Mouse (Mus musculus): ENCODE data around the gene Atp6v0e. TPM values are rescaled to one million over a fixed set of nuclear protein-coding genes. Genes with fewer than 3 reads are reported as not detected.

The Atp6v0e gene
- polyA plus RNA-seq, 1 experiment from 2014 or later: 255 TPM

DNA sequence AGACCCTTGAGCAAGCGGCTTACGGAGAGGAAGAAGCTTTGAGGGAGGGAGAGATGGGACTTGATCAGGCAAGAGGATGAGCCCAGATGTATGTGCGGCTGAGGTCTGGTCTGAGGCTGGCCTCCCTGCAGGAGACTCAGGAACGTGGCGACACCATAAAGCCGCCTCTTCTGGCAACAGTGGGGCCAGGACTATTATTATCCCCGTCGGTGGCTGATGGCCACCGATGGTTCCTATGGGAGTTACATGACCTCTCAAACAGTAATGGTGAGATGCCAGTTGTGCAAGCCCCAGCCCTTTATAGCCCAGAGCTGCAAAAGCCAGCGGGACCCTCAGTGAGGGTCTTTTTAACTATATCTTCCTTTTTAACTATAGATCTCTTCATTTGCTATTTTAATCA lies 38.0 kb upstream of the Atp6v0e start:
- no peak for ATAC-seq (ENCODE audit: insufficient number of reproducible peaks, low FRiP score, low TSS enrichment, low read depth)
- Histone ChIP-seq H3K27ac (replicated peaks) (no peak overlapping the region), H3K4me1 (peaks cover 8% of the 10 kb centered on the region), H3K4me2 (replicated peaks) (no peak overlapping the region), H3K4me3 (replicated peaks) (no peak overlapping the region), H3K36me3 (peaks cover 65% of the 10 kb centered on the region), H3K9ac (no peak overlapping the region), H3K27me3 (no peaks in the 10 kb centered on the region), H3K9me3 (replicated peaks) (no peaks in the 10 kb centered on the region)
- 84% methylated on average over 10 of the region's 10 CpGs for WGBS

DNA sequence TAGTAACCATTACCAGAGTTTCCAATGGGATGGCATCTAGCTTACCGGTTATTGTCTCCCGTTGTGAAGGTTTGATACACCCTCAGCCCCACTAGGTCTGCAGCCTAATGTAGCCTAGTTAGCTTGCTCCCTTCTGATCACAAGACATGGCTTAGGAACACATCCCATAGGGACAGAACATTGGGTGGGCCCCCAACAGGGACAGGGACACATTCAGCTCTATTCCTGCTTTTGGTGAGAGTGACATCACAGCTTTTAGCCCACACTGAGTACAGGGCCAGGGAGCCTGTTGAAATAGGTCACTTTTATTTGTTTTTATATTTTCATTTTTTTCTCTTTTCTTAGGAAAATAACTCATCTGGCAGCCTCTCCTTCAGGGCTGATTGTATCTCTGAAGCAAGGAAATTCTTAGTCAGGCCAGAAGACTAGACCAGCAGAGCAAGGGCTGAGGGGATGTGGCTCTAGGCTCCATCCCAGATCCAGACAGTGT lies 37.5 kb upstream of the Atp6v0e start:
- H3K27ac ChIP-seq (replicated peaks): no peak overlapping the region
- H3K27me3 ChIP-seq: no peaks in the 10 kb centered on the region
- peaks cover 69% of the 10 kb centered on the region for H3K36me3 ChIP-seq
- no peak for ATAC-seq (ENCODE audit: insufficient number of reproducible peaks, low FRiP score, low TSS enrichment, low read depth)
- 95% methylated on average over 2 of the region's 2 CpGs for WGBS
- H3K9me3 ChIP-seq (replicated peaks): no peaks in the 10 kb centered on the region
- peaks cover 8% of the 10 kb centered on the region for H3K4me1 ChIP-seq
- H3K4me2 ChIP-seq (replicated peaks): no peak overlapping the region
- no peak overlapping the region for H3K9ac ChIP-seq
- no peak overlapping the region for H3K4me3 ChIP-seq (replicated peaks)

DNA sequence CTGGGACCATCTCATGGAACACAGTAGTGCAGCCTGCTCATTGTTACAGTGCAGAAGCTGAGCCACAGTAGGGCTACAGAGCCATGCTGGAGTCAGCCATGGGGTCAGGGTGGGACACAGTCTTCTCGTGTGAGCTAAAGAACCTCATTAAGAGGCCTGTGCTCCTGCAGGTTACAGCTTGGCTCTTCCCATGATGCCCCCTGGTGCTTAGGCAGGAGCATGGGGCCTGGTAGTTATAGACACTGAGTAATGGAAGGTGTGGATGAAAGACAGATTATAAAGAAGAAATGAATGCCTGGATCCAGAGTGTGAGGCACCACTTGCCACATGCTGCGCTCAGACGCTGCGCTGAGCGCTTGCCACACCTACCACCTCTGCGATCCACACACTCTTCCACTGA lies 34.6 kb upstream of the Atp6v0e start:
- WGBS: 87% methylated on average over 6 of the region's 6 CpGs
- no peak for ATAC-seq (ENCODE audit: insufficient number of reproducible peaks, low FRiP score, low TSS enrichment, low read depth)
- Histone ChIP-seq H3K36me3 (peaks cover 77% of the 10 kb centered on the region), H3K4me1 (no peaks in the 10 kb centered on the region), H3K4me2 (replicated peaks) (no peak overlapping the region), H3K4me3 (replicated peaks) (no peak overlapping the region), H3K27ac (replicated peaks) (no peak overlapping the region), H3K27me3 (no peaks in the 10 kb centered on the region), H3K9me3 (replicated peaks) (no peaks in the 10 kb centered on the region), H3K9ac (no peak overlapping the region)

DNA sequence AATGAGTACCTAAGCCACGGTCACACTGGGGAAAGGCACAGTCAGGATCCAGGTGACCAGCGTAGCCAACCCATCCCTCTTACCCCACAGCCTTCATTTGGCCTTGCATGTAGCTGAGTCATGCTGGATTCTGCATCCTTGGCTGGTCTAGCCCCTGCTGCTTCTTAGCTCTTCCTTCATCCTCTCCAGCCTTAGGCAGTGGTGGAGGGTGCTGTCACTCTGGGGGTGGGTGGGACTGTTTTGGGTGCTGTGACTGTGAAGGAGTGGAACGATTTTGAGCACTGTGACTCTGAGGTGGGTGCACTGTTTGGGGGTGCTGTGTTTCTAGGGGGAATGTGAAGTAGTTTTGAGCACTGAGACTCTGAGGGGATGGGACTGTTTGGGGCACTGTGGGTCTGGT lies 34.1 kb upstream of the Atp6v0e start:
- no peak overlapping the region for H3K9ac ChIP-seq
- no peak for ATAC-seq (ENCODE audit: insufficient number of reproducible peaks, low FRiP score, low TSS enrichment, low read depth)
- H3K9me3 ChIP-seq (replicated peaks): no peaks in the 10 kb centered on the region
- H3K27ac ChIP-seq (replicated peaks): no peak overlapping the region
- H3K27me3 ChIP-seq: no peaks in the 10 kb centered on the region
- no peaks in the 10 kb centered on the region for H3K4me1 ChIP-seq
- H3K36me3 ChIP-seq: peaks cover 75% of the 10 kb centered on the region
- H3K4me3 ChIP-seq (replicated peaks): no peak overlapping the region
- WGBS: 87% methylated on average over 3 of the region's 3 CpGs
- H3K4me2 ChIP-seq (replicated peaks): no peak overlapping the region

DNA sequence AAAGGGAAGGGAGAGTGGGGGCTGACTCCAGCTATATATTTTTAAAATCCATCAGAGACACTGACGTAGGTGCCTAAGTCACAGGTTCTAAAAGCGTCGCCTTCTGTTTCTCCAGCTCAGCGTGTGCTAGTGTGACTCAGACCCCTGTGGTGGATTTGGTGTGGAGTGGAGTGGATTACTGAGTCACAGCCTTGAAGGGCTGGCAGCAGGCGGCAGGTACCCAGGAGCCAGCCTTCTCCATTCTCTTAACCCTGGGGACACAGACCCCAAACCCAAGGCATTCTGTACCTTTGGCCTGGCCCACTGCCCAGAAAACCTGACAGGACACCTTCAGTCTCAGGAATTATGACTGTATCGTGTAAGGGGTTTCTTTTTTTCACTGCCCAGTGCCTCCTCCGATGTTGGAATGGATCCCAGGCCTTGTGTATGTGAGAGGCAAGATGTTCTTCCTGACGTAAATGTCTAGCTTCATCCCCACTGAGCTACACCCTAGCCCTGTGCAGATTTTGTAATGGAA lies 31.2 kb upstream of the Atp6v0e start:
- Histone ChIP-seq H3K27me3 (no peaks in the 10 kb centered on the region), H3K4me1 (no peaks in the 10 kb centered on the region), H3K4me3 (replicated peaks) (no peak overlapping the region), H3K4me2 (replicated peaks) (no peak overlapping the region), H3K9me3 (replicated peaks) (no peaks in the 10 kb centered on the region), H3K36me3 (peaks cover 72% of the 10 kb centered on the region), H3K9ac (no peak overlapping the region), H3K27ac (replicated peaks) (no peak overlapping the region)
- no peak for ATAC-seq (ENCODE audit: insufficient number of reproducible peaks, low FRiP score, low TSS enrichment, low read depth)
- WGBS: 82% methylated on average over 8 of the region's 8 CpGs

DNA sequence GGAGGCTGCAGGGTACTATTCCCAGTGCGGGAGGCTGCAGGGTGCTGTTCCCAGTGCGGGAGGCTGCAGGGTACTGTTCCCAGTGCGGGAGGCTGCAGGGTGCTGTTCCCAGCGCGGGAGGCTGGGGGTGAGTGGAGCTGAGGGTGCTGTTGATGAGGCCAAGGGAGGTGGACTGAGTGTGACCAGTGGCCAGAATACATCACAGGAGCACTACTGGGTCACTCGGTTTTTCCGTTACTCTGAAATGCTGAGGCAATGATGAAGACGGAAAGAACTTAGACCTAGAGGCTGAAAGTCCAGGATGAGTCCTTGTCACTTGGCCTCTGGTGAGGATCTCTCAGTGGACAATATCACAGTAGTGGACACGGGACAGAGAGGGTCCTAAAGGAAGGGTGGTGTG lies 29.8 kb upstream of the Atp6v0e start:
- Histone ChIP-seq H3K9me3 (replicated peaks) (no peaks in the 10 kb centered on the region), H3K4me1 (no peaks in the 10 kb centered on the region), H3K9ac (no peak overlapping the region), H3K27ac (replicated peaks) (no peak overlapping the region), H3K4me3 (replicated peaks) (no peak overlapping the region), H3K27me3 (no peaks in the 10 kb centered on the region), H3K36me3 (peaks cover 62% of the 10 kb centered on the region), H3K4me2 (replicated peaks) (no peak overlapping the region)
- 95% methylated on average over 9 of the region's 9 CpGs for WGBS
- no peak for ATAC-seq (ENCODE audit: insufficient number of reproducible peaks, low FRiP score, low TSS enrichment, low read depth)

DNA sequence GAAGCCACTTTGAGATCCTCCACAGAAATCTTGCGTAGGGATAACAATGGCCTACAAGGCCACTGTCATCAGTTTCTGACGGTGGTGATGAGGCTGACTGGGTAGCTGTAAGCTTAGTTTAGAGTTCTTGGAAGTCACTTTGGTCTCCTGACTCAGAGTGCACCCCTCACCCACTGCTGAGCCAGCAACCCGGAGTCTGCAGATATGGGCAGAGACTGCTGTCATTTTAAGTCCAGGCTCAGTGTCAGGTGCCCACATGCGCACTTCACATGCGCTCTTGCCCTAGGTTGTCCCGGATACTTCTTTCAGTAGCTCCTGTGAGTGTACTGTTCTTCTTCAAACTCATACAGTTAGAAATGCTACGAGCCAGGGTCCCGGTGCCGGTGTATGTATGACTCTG lies 29.1 kb upstream of the Atp6v0e start:
- no peak for ATAC-seq (ENCODE audit: insufficient number of reproducible peaks, low FRiP score, low TSS enrichment, low read depth)
- 91% methylated on average over 9 of the region's 9 CpGs for WGBS
- Histone ChIP-seq H3K4me3 (replicated peaks) (no peak overlapping the region), H3K9me3 (replicated peaks) (no peaks in the 10 kb centered on the region), H3K9ac (no peak overlapping the region), H3K27ac (replicated peaks) (no peak overlapping the region), H3K36me3 (peaks cover 62% of the 10 kb centered on the region), H3K4me1 (no peaks in the 10 kb centered on the region), H3K4me2 (replicated peaks) (no peak overlapping the region), H3K27me3 (no peaks in the 10 kb centered on the region)

DNA sequence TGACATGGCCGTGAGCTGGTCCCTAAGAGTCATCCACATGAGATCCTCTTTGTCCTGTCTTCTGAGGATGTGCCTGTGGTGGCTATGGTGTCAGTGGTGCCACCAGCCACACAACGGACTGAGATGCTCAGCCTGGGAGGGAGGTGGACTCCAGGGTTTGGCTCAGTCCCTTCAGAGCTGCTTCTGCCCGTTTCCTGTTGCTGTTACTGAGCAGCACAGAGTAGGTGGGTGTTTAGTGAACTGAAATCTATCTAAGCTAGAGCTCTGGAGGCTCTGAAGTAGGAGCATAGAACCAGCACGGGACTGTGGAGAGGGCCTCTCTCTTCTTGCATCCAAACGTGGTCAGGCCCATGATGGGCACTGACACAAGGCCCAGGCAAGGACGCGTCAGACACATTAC lies 28.5 kb upstream of the Atp6v0e start:
- Histone ChIP-seq H3K27me3 (no peaks in the 10 kb centered on the region), H3K4me3 (replicated peaks) (no peak overlapping the region), H3K9me3 (replicated peaks) (no peaks in the 10 kb centered on the region), H3K9ac (no peak overlapping the region), H3K4me1 (no peaks in the 10 kb centered on the region), H3K27ac (replicated peaks) (no peak overlapping the region), H3K4me2 (replicated peaks) (no peak overlapping the region), H3K36me3 (peaks cover 66% of the 10 kb centered on the region)
- WGBS: 87% methylated on average over 7 of the region's 7 CpGs
- ATAC-seq (ENCODE audit: insufficient number of reproducible peaks, low FRiP score, low TSS enrichment, low read depth): no peak

DNA sequence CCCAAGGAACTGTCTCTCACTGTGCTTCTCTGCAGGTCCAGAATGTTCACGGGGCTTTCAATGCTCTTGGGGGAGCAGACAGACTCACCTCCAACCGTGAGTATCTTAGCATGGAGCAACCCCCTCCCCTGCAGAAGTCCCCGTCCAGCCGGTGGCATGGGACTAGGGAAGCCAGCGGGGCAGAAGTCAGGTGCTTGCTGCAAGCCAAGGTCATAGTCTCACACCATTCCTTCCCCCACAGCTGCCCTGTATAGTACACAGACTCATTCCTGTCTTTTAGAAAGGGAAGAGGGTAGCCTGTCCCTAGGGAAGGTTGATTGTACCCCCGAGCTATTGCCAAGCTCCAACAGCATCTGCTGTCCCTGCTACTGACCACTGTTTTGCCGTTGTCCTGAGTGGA lies 27.1 kb upstream of the Atp6v0e start:
- H3K4me1 ChIP-seq: no peaks in the 10 kb centered on the region
- WGBS: 83% methylated on average over 7 of the region's 7 CpGs
- no peaks in the 10 kb centered on the region for H3K9me3 ChIP-seq (replicated peaks)
- H3K27me3 ChIP-seq: no peaks in the 10 kb centered on the region
- no peak overlapping the region for H3K4me2 ChIP-seq (replicated peaks)
- no peak overlapping the region for H3K9ac ChIP-seq
- no peak for ATAC-seq (ENCODE audit: insufficient number of reproducible peaks, low FRiP score, low TSS enrichment, low read depth)
- H3K27ac ChIP-seq (replicated peaks): no peak overlapping the region
- peaks cover 65% of the 10 kb centered on the region for H3K36me3 ChIP-seq
- H3K4me3 ChIP-seq (replicated peaks): no peak overlapping the region

DNA sequence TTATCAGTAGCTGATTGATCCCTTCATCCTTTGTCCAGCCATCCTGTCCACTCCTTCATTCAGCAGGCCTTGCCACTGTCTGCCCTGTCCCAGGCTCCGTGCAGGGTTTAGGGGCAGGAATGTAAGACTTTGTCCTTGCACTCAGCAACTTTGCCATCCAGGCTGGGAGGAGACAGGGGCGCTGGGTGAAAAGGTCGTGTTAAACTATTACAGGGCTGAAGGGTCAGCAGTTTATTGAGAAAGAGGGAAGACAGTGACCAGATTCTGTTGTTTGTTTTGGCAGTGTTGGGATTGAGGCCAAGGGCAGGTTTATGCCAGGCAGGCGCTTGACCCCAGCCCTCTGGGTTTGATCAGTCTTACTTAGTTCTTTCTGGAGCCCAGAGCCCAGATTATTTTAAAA lies 25.2 kb upstream of the Atp6v0e start:
- Histone ChIP-seq H3K4me2 (replicated peaks) (no peak overlapping the region), H3K4me1 (no peaks in the 10 kb centered on the region), H3K9me3 (replicated peaks) (no peaks in the 10 kb centered on the region), H3K36me3 (peaks cover 67% of the 10 kb centered on the region), H3K27me3 (no peaks in the 10 kb centered on the region), H3K9ac (no peak overlapping the region), H3K27ac (replicated peaks) (no peak overlapping the region), H3K4me3 (replicated peaks) (no peak overlapping the region)
- ATAC-seq (ENCODE audit: insufficient number of reproducible peaks, low FRiP score, low TSS enrichment, low read depth): no peak
- WGBS: 76% methylated on average over 4 of the region's 4 CpGs

DNA sequence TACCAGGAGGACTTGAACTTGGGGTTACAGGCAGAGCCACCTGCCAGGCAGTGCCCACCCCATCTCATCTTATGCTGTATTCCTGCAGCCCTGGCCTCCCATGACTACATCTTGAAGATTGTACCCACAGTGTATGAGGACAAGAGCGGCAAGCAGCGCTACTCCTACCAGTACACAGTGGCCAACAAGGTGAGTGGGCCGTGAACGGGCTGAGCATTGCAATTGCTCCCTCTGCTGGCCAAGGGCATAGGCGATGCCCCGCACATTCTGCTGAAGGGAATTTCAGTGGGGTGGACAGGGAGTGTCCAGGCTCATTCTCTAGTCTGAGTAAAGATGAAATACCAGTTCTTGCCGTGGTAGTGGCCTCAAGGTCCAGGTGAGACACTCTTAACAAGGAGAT lies 24.4 kb upstream of the Atp6v0e start:
- H3K36me3 ChIP-seq: peaks cover 74% of the 10 kb centered on the region
- peak; percentile 49 for ATAC-seq (ENCODE audit: insufficient number of reproducible peaks, low FRiP score, low TSS enrichment, low read depth)
- no peaks in the 10 kb centered on the region for H3K4me1 ChIP-seq
- H3K27me3 ChIP-seq: no peaks in the 10 kb centered on the region
- H3K4me3 ChIP-seq (replicated peaks): no peak overlapping the region
- H3K27ac ChIP-seq (replicated peaks): no peak overlapping the region
- H3K9ac ChIP-seq: no peak overlapping the region
- WGBS: 26% methylated on average over 7 of the region's 7 CpGs
- H3K4me2 ChIP-seq (replicated peaks): no peak overlapping the region
- H3K9me3 ChIP-seq (replicated peaks): no peaks in the 10 kb centered on the region

DNA sequence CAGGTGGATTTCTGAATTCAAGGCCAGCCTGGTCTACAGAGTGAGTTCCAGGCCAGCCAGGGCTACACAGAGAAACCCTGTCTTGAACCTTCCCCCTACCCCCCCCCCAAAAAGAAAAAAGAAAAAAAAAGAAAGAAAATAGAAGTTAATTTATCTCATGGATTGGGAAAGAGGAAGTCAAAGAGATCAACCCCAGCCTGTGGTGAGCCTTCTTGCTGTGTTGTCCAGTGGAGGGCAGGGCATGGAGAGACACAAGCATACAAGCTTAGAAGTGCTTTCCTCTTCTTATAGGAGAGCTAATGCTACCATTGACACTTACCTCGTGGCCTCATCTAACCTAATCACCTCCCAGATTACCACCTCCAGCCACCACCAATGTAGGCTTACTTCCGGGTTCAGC lies 23.2 kb upstream of the Atp6v0e start:
- no peak for ATAC-seq (ENCODE audit: insufficient number of reproducible peaks, low FRiP score, low TSS enrichment, low read depth)
- Histone ChIP-seq H3K9me3 (replicated peaks) (no peaks in the 10 kb centered on the region), H3K27ac (replicated peaks) (no peak overlapping the region), H3K4me1 (no peaks in the 10 kb centered on the region), H3K4me3 (replicated peaks) (no peak overlapping the region), H3K36me3 (peaks cover 74% of the 10 kb centered on the region), H3K4me2 (replicated peaks) (no peak overlapping the region), H3K9ac (no peak overlapping the region), H3K27me3 (no peaks in the 10 kb centered on the region)
- WGBS: 77% methylated on average over 2 of the region's 2 CpGs

Data from embryonic facial prominence, embryonic 15.5 days (tissue).